Mouse (Mus musculus) neural tube, embryonic 13.5 days (tissue): ENCODE data around the gene Tgm2. TPM values are rescaled to one million over a fixed set of nuclear protein-coding genes. Genes with fewer than 3 reads are reported as not detected.
A peak's percentile ranks its signal among the peaks of the same experiment; 100 is the strongest.

Source experiments
- ATAC-seq: fragments of 200-750 bp; cut with Nextera tagmentation; 2 replicates; pipeline ENCODE4 v1.8.0; 2017; ENCODE audit warnings: low read depth, mild to moderate bottlenecking, moderate TSS enrichment, moderate library complexity
- H3K27ac ChIP-seq: fragments of 300-500 bp; sonication (generic); replicated peaks from 2 replicates; pipeline ENCODE4 v1.5.1; 2015; ENCODE audit warnings: moderate library complexity, mild to moderate bottlenecking, inconsistent platforms
- H3K27me3 ChIP-seq: fragments of 300-500 bp; sonication (generic); 2 replicates; pipeline ENCODE4 v1.6.1; 2015; ENCODE audit warnings: mild to moderate bottlenecking, inconsistent platforms
- H3K36me3 ChIP-seq: fragments of 300-500 bp; sonication (generic); 2 replicates; pipeline ENCODE4 v1.6.1; 2015; ENCODE audit warnings: mild to moderate bottlenecking, inconsistent platforms
- H3K4me1 ChIP-seq: fragments of 300-500 bp; sonication (generic); replicated peaks from 2 replicates; pipeline ENCODE4 v1.6.1; 2015; ENCODE audit warnings: inconsistent platforms
- H3K4me2 ChIP-seq: fragments of 300-500 bp; sonication (generic); 2 replicates; pipeline ENCODE4 v1.6.1; 2015; ENCODE audit warnings: inconsistent platforms, mild to moderate bottlenecking, moderate library complexity
- H3K4me3 ChIP-seq: fragments of 300-500 bp; sonication (generic); 2 replicates; pipeline ENCODE4 v1.5.1; 2015; ENCODE audit warnings: mild to moderate bottlenecking, inconsistent platforms
- H3K9ac ChIP-seq: fragments of 300-500 bp; sonication (generic); 2 replicates; pipeline ENCODE4 v1.6.1; 2015; ENCODE audit warnings: moderate library complexity, mild to moderate bottlenecking, inconsistent platforms
- H3K9me3 ChIP-seq: fragments of 300-500 bp; sonication (generic); 2 replicates; pipeline ENCODE4 v1.6.1; 2016; ENCODE audit warnings: inconsistent platforms
- WGBS: fragments of 180-500 bp; shearing (Covaris S2); methylation state at CpG from one replicate; pipeline ENCODE4 v1.1.7; 2015; 5-methylcytosine and 5-hydroxymethylcytosine counted together
- polyA plus RNA-seq: library from polyadenylated mRNA; unstranded; fragments of >200 nt; fragmentation: Nextera tagmentation; extraction: Ambion mirVana; gene quantifications from 2 replicates; pipeline ENCODE4 v1.2.1, GENCODE M21; 2015

Gene Tgm2
- polyA plus RNA-seq, 1 experiment from 2014 or later: 12.0 TPM

- H3K4me1 ChIP-seq: peaks cover 18% of the 10 kb centered on the region
- H3K27me3 ChIP-seq: no peaks in the 10 kb centered on the region
- H3K9me3 ChIP-seq: no peaks in the 10 kb centered on the region
- ATAC-seq: no peak
- H3K27ac ChIP-seq: no peak overlapping the region
- H3K4me3 ChIP-seq: no peak overlapping the region
- no peak overlapping the region for H3K4me2 ChIP-seq
- WGBS: 66% methylated on average over 6 of the region's 6 CpGs
- no peak overlapping the region for H3K9ac ChIP-seq
- no peaks in the 10 kb centered on the region for H3K36me3 ChIP-seq
Measured at GRCm38 (mm10) chr2:158133050-158133449, 13.2 kb downstream of the Tgm2 start.

GRCm38 (mm10) chr2:158132320-158132719, 13.9 kb downstream of the Tgm2 start:
- H3K4me3 ChIP-seq: no peak overlapping the region
- H3K36me3 ChIP-seq: no peaks in the 10 kb centered on the region
- H3K4me2 ChIP-seq: no peak overlapping the region
- no peaks in the 10 kb centered on the region for H3K9me3 ChIP-seq
- WGBS: 88% methylated on average over 10 of the region's 10 CpGs
- H3K9ac ChIP-seq: no peak overlapping the region
- no peaks in the 10 kb centered on the region for H3K27me3 ChIP-seq
- H3K27ac ChIP-seq: no peak overlapping the region
- no peak for ATAC-seq
- H3K4me1 ChIP-seq: peaks cover 18% of the 10 kb centered on the region

GRCm38 (mm10) chr2:158131197-158131835, 14.9 kb downstream of the Tgm2 start:
- Histone ChIP-seq H3K4me3 (no peak overlapping the region), H3K27me3 (no peaks in the 10 kb centered on the region), H3K9me3 (no peaks in the 10 kb centered on the region), H3K4me1 (peaks cover 18% of the 10 kb centered on the region), H3K4me2 (no peak overlapping the region), H3K36me3 (no peaks in the 10 kb centered on the region), H3K27ac (no peak overlapping the region), H3K9ac (no peak overlapping the region)
- ATAC-seq: no peak
- 95% methylated on average over 13 of the region's 13 CpGs for WGBS

- no peaks in the 10 kb centered on the region for H3K27me3 ChIP-seq
- no peak overlapping the region for H3K9ac ChIP-seq
- H3K4me1 ChIP-seq: peaks cover 18% of the 10 kb centered on the region
- no peak for ATAC-seq
- no peak overlapping the region for H3K27ac ChIP-seq
- no peaks in the 10 kb centered on the region for H3K36me3 ChIP-seq
- no peak overlapping the region for H3K4me3 ChIP-seq
- 60% methylated on average over 5 of the region's 5 CpGs for WGBS
- H3K9me3 ChIP-seq: no peaks in the 10 kb centered on the region
- no peak overlapping the region for H3K4me2 ChIP-seq
Measured at GRCm38 (mm10) chr2:158130391-158130986, 15.7 kb downstream of the Tgm2 start.

GRCm38 (mm10) chr2:158129291-158130002, 16.8 kb downstream of the Tgm2 start:
- WGBS: 88% methylated on average over 16 of the region's 16 CpGs
- Histone ChIP-seq H3K4me2 (no peak overlapping the region), H3K9me3 (no peaks in the 10 kb centered on the region), H3K36me3 (no peaks in the 10 kb centered on the region), H3K4me1 (peaks cover 18% of the 10 kb centered on the region), H3K27ac (no peak overlapping the region), H3K27me3 (no peaks in the 10 kb centered on the region), H3K9ac (no peak overlapping the region), H3K4me3 (no peak overlapping the region)
- no peak for ATAC-seq

- H3K27ac ChIP-seq: no peak overlapping the region
- no peaks in the 10 kb centered on the region for H3K27me3 ChIP-seq
- ATAC-seq: no peak
- WGBS: 84% methylated on average over 8 of the region's 8 CpGs
- no peak overlapping the region for H3K4me3 ChIP-seq
- H3K36me3 ChIP-seq: no peaks in the 10 kb centered on the region
- peaks cover 18% of the 10 kb centered on the region for H3K4me1 ChIP-seq
- H3K9ac ChIP-seq: no peak overlapping the region
- no peaks in the 10 kb centered on the region for H3K9me3 ChIP-seq
- H3K4me2 ChIP-seq: no peak overlapping the region
Measured at GRCm38 (mm10) chr2:158128461-158129130, 17.6 kb downstream of the Tgm2 start.

- H3K9me3 ChIP-seq: no peaks in the 10 kb centered on the region
- ATAC-seq: no peak
- H3K4me2 ChIP-seq: no peak overlapping the region
- no peak overlapping the region for H3K27ac ChIP-seq
- H3K4me3 ChIP-seq: no peak overlapping the region
- H3K27me3 ChIP-seq: no peaks in the 10 kb centered on the region
- H3K4me1 ChIP-seq: peaks cover 18% of the 10 kb centered on the region
- no peak overlapping the region for H3K9ac ChIP-seq
- WGBS: 88% methylated on average over 7 of the region's 7 CpGs
- no peaks in the 10 kb centered on the region for H3K36me3 ChIP-seq
Measured at GRCm38 (mm10) chr2:158127872-158128271, 18.4 kb downstream of the Tgm2 start.

- no peaks in the 10 kb centered on the region for H3K27me3 ChIP-seq
- peaks cover 18% of the 10 kb centered on the region for H3K4me1 ChIP-seq
- 88% methylated on average over 6 of the region's 6 CpGs for whole genome bisulfite sequencing
- no peak overlapping the region for H3K4me2 ChIP-seq
- no peaks in the 10 kb centered on the region for H3K9me3 ChIP-seq
- no peak for ATAC-seq
- no peak overlapping the region for H3K27ac ChIP-seq
- H3K36me3 ChIP-seq: no peaks in the 10 kb centered on the region
- no peak overlapping the region for H3K4me3 ChIP-seq
- no peak overlapping the region for H3K9ac ChIP-seq
Measured at GRCm38 (mm10) chr2:158127245-158127644, 19.0 kb downstream of the Tgm2 start.

- H3K4me1 ChIP-seq: peaks cover 10% of the 10 kb centered on the region
- no peak for ATAC-seq
Measured at GRCm38 (mm10) chr2:158122814-158123213, 23.4 kb downstream of the Tgm2 start.

GRCm38 (mm10) chr2:158121645-158122326, 24.4 kb downstream of the Tgm2 start:
- ATAC-seq: 0 out of 2 replicates have a peak, but pooled peaks have one; percentile 23
- Histone ChIP-seq H3K27ac (peak overlapping the region; percentile 54; the same call in 1 of the 2 replicates), H3K4me2 (no peak overlapping the region), H3K36me3 (no peaks in the 10 kb centered on the region), H3K27me3 (no peaks in the 10 kb centered on the region), H3K4me3 (no peak overlapping the region), H3K9me3 (no peaks in the 10 kb centered on the region), H3K4me1 (peaks cover 10% of the 10 kb centered on the region), H3K9ac (peak overlapping the region; percentile 17; the same call in 1 of the 2 replicates)
- 76% methylated on average over 12 of the region's 12 CpGs for WGBS

More at GRCm38 (mm10) chr2:158122814-158123213, 23.4 kb downstream of the Tgm2 start:
- WGBS: 85% methylated on average over 6 of the region's 6 CpGs
- no peak overlapping the region for H3K4me3 ChIP-seq
- no peaks in the 10 kb centered on the region for H3K9me3 ChIP-seq
- H3K4me2 ChIP-seq: no peak overlapping the region
- H3K36me3 ChIP-seq: no peaks in the 10 kb centered on the region
- H3K27me3 ChIP-seq: no peaks in the 10 kb centered on the region
- no peak overlapping the region for H3K9ac ChIP-seq
- no peak overlapping the region for H3K27ac ChIP-seq

GRCm38 (mm10) chr2:158120868-158121267, 25.4 kb downstream of the Tgm2 start:
- ATAC-seq: no peak
- Histone ChIP-seq H3K9me3 (no peaks in the 10 kb centered on the region), H3K27ac (no peak overlapping the region), H3K4me1 (peaks cover 10% of the 10 kb centered on the region), H3K4me2 (no peak overlapping the region), H3K4me3 (no peak overlapping the region), H3K27me3 (no peaks in the 10 kb centered on the region), H3K9ac (no peak overlapping the region), H3K36me3 (no peaks in the 10 kb centered on the region)
- WGBS: 82% methylated on average over 3 of the region's 3 CpGs
